Mouse (Mus musculus) gastrocnemius, adult 8-10 months (tissue): ENCODE measurements around the gene Klk1b3. TPM values are rescaled to one million over a fixed set of nuclear protein-coding genes. Genes with fewer than 3 reads are reported as not detected.

ENCODE experiments used
- total RNA-seq, 4 experiments: library from RNA; stranded (reverse); gene quantifications; 2 replicates each; pipeline ENCODE4 v1.2.4; 2022

Klk1b3 gene
- total RNA-seq, 4 experiments from 2014 or later, result not detected

Other genes starting within 250 kb of the Klk1b3 start
- not detected for gene Klk1b8, start 247.5 kb upstream of the Klk1b3 start, total RNA-seq
- not detected for gene Klk1b1, start 231.4 kb upstream of the Klk1b3 start, total RNA-seq
- gene Klk1b9, start 222.1 kb upstream of the Klk1b3 start, total RNA-seq, result not detected
- gene Klk1b11, start 202.3 kb upstream of the Klk1b3 start, total RNA-seq, result not detected
- 1 to 10 TPM in 1 of 4 experiments, not detected in 3; 1.3 TPM for gene Klk1b26, start 186.0 kb upstream of the Klk1b3 start, total RNA-seq
- gene Klk1b27, start 145.9 kb upstream of the Klk1b3 start, total RNA-seq, result not detected
- gene Klk1b21, start 95.9 kb upstream of the Klk1b3 start, total RNA-seq, result not detected
- gene Klk1b22, start 85.5 kb upstream of the Klk1b3 start, total RNA-seq, result not detected
- gene Klk1b16, start 61.4 kb upstream of the Klk1b3 start, total RNA-seq, result not detected
- not detected for gene Klk1b24, start 10.0 kb upstream of the Klk1b3 start, total RNA-seq
- gene Klk1b4, start 9.2 kb downstream of the Klk1b3 start, total RNA-seq, result not detected
- gene Klk1b5, start 17.8 kb downstream of the Klk1b3 start, total RNA-seq, result not detected
- gene Klk1, start 27.2 kb downstream of the Klk1b3 start, total RNA-seq, result under 1 TPM in 2 of 4 experiments, not detected in 2; 0.31 to 0.72 TPM
- gene Gm36864, start 38.0 kb downstream of the Klk1b3 start, total RNA-seq, result not detected
- gene 1700028J19Rik, start 48.5 kb downstream of the Klk1b3 start, total RNA-seq, result not detected
- gene 2410002F23Rik, start 48.5 kb downstream of the Klk1b3 start, total RNA-seq, result 1 to 10 TPM; 5.1 to 9.2 (median 6.6) TPM
- gene Acp4, start 59.2 kb downstream of the Klk1b3 start, total RNA-seq, result not detected
- gene Gm15517, start 63.3 kb downstream of the Klk1b3 start, total RNA-seq, result not detected
- 1 to 10 TPM in 2 of 4 experiments, under 1 TPM in 2; 0.53 to 1.3 (median 0.99) TPM for gene Clec11a, start 108.7 kb downstream of the Klk1b3 start, total RNA-seq
- gene Shank1, start 112.1 kb downstream of the Klk1b3 start, total RNA-seq, result under 1 TPM; 0.17 to 0.43 (median 0.34) TPM
- gene Syt3, start 185.9 kb downstream of the Klk1b3 start, total RNA-seq, result 1 to 10 TPM; 3.2 to 7.0 (median 5.2) TPM
- not detected for gene 1700008O03Rik, start 187.6 kb downstream of the Klk1b3 start, total RNA-seq
- under 1 TPM; 0.10 to 0.27 (median 0.11) TPM for gene Lrrc4b, start 230.8 kb downstream of the Klk1b3 start, total RNA-seq